Mouse (Mus musculus): ENCODE measurements at regions not wholly inside any gene's neighbourhood (a gene's known extent, or its start where the extent isn't known, plus 50 kb on each side); places are given as distances from the start of the nearest gene placed in this dataset.
"Not testable (repeated sequence)": the region's sequence is repeated elsewhere in the genome, so short reads cannot be mapped to it uniquely, and the experiment has no call there.

DNA sequence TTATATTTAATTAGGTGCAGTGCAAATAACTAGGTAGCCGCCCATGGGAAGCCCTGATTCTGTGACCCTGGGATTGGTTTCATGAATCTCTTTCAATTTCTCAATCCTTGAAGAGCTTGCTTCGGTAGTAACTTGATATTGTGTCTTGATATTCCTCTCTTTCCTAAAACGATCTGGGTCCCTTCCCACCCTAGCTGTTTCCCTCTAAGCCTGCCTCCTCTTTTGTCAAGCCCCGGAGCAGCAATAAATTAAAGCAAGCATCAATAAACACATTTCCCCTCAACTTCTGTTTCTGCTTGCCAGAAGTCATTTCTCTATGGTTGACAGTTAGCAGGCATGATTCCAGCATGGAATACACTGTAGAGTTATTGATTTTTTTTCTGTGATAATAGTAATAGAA lies 252.6 kb upstream of the Api5 start:
- Histone ChIP-seq H3K27me3 (ENCODE audit: control insufficient read depth, insufficient read depth, low read depth, low read length) (no peaks in the 10 kb centered on the region), H3K9ac (ENCODE audit: low read depth, low read length) (no peak overlapping the region), H3K9me3 (replicated peaks; ENCODE audit: control insufficient read depth, low read length, poor library complexity, severe bottlenecking) (no peaks in the 10 kb centered on the region), H3K4me3 (ENCODE audit: low read depth, low read length) (no peak overlapping the region), H3K36me3 (ENCODE audit: control insufficient read depth, insufficient read depth, low read length) (no peaks in the 10 kb centered on the region), H3K27ac (ENCODE audit: low read length) (no peak overlapping the region), H3K4me1 (ENCODE audit: control insufficient read depth, insufficient read depth, low read length) (no peaks in the 10 kb centered on the region), H3K4me2 (ENCODE audit: low read length) (no peak overlapping the region)
- 67% methylated on average over 4 of the region's 4 CpGs for WGBS
- ATAC-seq, result no peak

DNA sequence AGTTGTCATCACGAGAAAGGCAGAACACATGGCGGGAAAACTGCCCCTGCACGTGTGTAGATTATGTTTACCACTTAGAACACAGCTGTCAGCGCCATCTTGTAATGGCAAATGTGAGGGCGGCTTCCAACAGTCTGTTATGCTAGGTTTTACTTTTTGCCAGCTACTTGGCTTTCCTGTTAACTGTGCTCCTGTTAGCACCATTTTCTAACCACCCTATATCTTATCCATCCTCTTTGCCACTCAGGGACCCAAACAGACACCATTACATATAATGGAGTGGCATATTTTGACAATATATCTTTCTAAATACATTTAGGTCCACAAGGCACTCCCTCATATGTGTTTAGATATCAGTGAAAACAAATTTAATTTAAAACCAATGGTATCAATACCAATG lies 247.7 kb upstream of the Api5 start:
- not testable (repeated sequence) for H3K9me3 ChIP-seq (replicated peaks; ENCODE audit: control insufficient read depth, low read length, poor library complexity, severe bottlenecking); H3K4me1 ChIP-seq (ENCODE audit: control insufficient read depth, insufficient read depth, low read length); H3K27ac ChIP-seq (ENCODE audit: low read length); ATAC-seq; H3K9ac ChIP-seq (ENCODE audit: low read depth, low read length); H3K4me3 ChIP-seq (ENCODE audit: low read depth, low read length); H3K27me3 ChIP-seq (ENCODE audit: control insufficient read depth, insufficient read depth, low read depth, low read length); H3K4me2 ChIP-seq (ENCODE audit: low read length); H3K36me3 ChIP-seq (ENCODE audit: control insufficient read depth, insufficient read depth, low read length)
- 92% methylated on average over 2 of the region's 5 CpGs for WGBS

DNA sequence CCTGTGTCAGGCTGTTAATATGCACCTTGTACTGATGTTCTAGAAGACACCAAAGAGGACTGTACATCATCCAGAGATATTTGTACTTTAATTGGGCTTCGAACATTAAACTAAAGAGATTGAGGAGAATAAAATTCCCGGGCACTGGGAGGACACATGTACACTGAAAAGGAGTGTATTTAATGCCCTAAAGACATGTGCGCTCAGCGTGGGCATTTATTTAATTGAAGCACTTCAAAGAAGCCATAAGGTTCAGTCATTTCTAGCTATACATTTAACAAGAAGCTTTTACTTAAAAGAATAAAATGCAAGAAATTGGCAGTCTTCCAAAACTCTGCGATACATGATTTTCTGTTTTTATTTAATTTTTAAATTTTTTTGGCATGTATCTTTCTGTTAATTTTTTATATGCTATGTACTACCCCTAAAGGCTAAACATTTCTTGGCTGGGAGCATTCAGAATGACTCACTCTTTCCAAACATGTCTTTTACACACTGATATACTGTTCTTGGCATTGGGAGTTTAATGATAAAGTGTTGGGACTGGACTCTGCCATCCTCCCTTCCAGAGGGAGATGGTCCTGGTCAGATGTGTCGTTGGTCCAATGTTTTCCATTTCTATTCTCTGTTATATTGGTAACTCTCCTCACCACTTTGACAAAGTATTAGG lies 242.3 kb upstream of the Api5 start:
- ATAC-seq, result no peak
- H3K27me3 ChIP-seq (ENCODE audit: control insufficient read depth, insufficient read depth, low read depth, low read length), result no peaks in the 10 kb centered on the region
- H3K4me3 ChIP-seq (ENCODE audit: low read depth, low read length), result no peak overlapping the region
- H3K36me3 ChIP-seq (ENCODE audit: control insufficient read depth, insufficient read depth, low read length), result no peaks in the 10 kb centered on the region
- no peak overlapping the region for H3K4me2 ChIP-seq (ENCODE audit: low read length)
- WGBS, result 88% methylated on average over 6 of the region's 6 CpGs
- no peak overlapping the region for H3K27ac ChIP-seq (ENCODE audit: low read length)
- no peak overlapping the region for H3K9ac ChIP-seq (ENCODE audit: low read depth, low read length)
- no peaks in the 10 kb centered on the region for H3K9me3 ChIP-seq (replicated peaks; ENCODE audit: control insufficient read depth, low read length, poor library complexity, severe bottlenecking)
- no peaks in the 10 kb centered on the region for H3K4me1 ChIP-seq (ENCODE audit: control insufficient read depth, insufficient read depth, low read length)

DNA sequence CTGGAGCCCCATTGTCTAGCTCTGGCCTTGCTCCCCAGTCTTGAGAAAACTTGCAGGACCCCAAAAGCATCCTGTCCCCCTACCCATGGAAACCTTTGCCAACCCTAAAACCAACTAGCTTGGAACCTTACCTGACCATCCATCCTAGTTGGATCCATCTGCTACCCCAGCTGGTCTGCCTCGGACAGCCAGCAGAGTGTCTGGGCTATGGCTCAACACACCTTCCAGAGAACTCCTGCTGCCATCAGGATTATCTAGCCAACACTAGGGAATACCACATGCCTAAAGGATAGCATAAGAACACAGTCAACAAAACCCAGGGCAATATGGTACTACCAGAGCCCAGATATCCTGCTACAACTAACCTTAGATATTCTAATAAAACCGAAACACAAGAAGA lies 227.9 kb upstream of the Api5 start:
- Histone ChIP-seq H3K4me1 (ENCODE audit: control insufficient read depth, insufficient read depth, low read length) (no peaks in the 10 kb centered on the region), H3K9me3 (replicated peaks; ENCODE audit: control insufficient read depth, low read length, poor library complexity, severe bottlenecking) (no peaks in the 10 kb centered on the region), H3K4me3 (ENCODE audit: low read depth, low read length) (no peak overlapping the region), H3K9ac (ENCODE audit: low read depth, low read length) (no peak overlapping the region), H3K27me3 (ENCODE audit: control insufficient read depth, insufficient read depth, low read depth, low read length) (no peaks in the 10 kb centered on the region), H3K4me2 (ENCODE audit: low read length) (no peak overlapping the region), H3K36me3 (ENCODE audit: control insufficient read depth, insufficient read depth, low read length) (no peaks in the 10 kb centered on the region), H3K27ac (ENCODE audit: low read length) (no peak overlapping the region)
- no peak for ATAC-seq
- WGBS, result 86% methylated on average over 2 of the region's 2 CpGs

DNA sequence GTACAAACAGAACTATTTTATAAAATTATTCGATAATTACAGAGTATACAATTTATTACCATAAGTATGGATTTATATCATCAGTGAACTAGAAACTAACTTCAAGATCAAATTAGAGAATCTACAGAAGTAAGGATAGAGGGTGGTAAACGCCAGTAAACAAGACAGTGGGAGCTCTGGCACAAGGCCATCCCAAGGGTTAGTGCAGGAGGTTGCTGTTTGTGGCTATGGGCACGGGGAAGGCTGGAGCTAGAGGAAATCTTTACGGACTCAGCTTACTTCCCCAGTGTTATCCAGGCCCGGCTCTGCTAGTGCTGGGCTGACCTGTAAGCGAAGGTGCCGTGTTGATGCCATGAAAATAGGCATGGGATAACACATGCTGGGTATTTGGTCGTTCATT lies 220.5 kb upstream of the Api5 start:
- H3K27ac ChIP-seq (ENCODE audit: low read length), result no peak overlapping the region
- no peak for ATAC-seq
- no peaks in the 10 kb centered on the region for H3K36me3 ChIP-seq (ENCODE audit: control insufficient read depth, insufficient read depth, low read length)
- no peak overlapping the region for H3K9ac ChIP-seq (ENCODE audit: low read depth, low read length)
- no peaks in the 10 kb centered on the region for H3K4me1 ChIP-seq (ENCODE audit: control insufficient read depth, insufficient read depth, low read length)
- H3K9me3 ChIP-seq (replicated peaks; ENCODE audit: control insufficient read depth, low read length, poor library complexity, severe bottlenecking), result no peaks in the 10 kb centered on the region
- WGBS, result 85% methylated on average over 8 of the region's 8 CpGs
- H3K4me2 ChIP-seq (ENCODE audit: low read length), result no peak overlapping the region
- H3K27me3 ChIP-seq (ENCODE audit: control insufficient read depth, insufficient read depth, low read depth, low read length), result no peaks in the 10 kb centered on the region
- no peak overlapping the region for H3K4me3 ChIP-seq (ENCODE audit: low read depth, low read length)

All from midbrain, embryonic 16.5 days (tissue).